Mouse (Mus musculus) thymus, postnatal 0 days (tissue): Measurements from ENCODE around the gene Cdh23. TPM values are rescaled to one million over a fixed set of nuclear protein-coding genes. Genes with fewer than 3 reads are reported as not detected.

Source experiments
- DNase-seq: peaks from one replicate; pipeline ENCODE4 v3.0.0-alpha.2; 2015; ENCODE audit warnings: low spot score
- polyA plus RNA-seq: library from polyadenylated mRNA; unstranded; fragments of >200 nt; fragmentation: Nextera tagmentation; extraction: Ambion mirVana; gene quantifications from 2 replicates; pipeline ENCODE4 v1.2.1, GENCODE M21; 2015

Cdh23 gene
- polyA plus RNA-seq, 1 experiment from 2014 or later: 3.1 TPM

DNA sequence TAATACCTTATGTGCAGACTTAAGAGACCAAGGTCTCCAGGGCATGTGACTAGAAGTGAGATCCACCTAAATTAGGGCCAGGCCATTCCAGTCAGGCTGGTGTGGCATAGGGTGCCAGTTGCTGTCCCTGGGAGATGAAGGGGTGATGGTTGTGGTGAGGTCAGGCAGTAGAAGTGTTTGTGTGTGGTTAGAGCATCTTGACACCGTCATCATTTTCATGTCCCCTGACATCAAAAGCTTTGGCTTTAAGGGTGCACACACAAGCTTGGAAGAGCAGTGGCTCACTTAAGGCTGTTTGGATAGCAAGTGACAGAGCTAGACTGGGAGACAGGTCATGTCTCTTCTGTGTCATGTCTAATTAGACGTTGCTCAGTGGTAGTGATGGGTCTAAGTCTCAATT lies 408.6 kb downstream of the Cdh23 start:
- peak; percentile 47 for DNase-seq

DNA sequence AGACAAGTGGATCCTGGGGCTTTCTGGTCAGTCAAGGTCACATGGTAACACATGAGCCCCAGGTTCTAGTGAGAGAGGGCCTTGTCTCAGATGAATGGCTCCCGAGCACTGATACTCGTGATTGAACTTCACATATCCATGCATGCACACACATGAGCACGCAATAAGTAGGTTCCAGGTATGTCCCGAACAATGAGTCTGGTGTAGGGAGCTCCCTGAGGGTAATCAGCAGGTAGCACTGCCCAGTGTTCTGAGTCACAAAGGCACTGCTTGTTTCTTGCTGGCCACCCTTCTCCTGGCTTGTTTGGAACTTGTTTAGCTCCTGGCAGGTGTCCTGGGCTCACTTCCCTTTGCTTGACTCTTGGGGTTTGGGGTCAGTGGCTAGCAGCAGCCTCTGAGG lies 409.1 kb downstream of the Cdh23 start:
- DNase-seq: no peak

DNA sequence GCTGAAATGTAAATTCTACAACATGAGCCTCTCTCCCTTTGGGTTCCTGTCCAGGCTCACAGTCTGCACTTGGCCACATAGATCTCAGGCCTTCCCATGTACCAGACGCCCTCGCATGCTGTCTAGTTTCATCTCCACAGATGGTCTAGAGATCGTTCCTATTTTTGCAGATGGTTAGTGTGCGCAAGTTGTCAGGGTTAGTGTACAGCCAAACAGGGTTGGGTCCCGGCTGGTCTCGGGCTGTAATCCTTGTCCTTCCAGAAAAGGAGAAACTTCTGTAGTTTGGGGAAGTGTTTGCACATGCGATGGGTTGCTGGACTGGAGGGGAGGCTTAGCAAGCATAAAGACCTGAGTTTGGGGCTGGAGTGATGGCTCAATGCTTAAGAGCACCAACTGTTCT lies 409.7 kb downstream of the Cdh23 start:
- DNase-seq: no peak

DNA sequence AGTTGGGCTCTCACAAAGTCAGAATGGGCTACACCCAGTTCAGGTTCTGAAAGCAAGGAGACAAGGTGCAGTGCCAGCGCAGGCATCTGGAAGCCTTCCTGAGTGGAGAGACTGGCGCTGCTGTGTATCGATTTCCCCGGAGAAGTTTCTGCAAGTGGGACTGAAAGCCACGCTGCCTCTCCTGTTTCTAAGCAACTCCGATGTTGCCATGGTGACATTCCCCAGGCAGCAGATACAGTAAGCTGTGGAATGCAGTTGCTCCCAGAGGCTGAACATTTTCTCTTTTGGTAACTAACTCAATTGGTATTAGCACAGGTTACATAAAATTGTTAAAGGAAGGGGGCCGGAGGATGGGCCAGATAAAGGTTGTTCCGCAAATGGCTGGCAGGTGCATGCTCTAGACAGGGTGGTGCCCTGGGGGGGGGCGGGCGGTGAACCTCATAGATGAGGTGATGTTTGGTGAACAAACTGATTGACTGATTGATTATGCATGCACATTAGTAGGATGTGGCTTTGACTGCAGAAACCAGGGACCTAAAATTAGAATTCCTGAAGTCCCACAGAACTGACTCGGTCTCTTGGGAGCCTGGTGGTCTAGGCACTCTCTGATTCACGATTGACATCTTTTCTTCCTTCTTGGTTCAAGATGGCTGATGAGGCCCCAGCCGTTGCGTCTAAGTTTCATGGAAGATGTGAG lies 410.5 kb downstream of the Cdh23 start:
- no peak for DNase-seq

DNA sequence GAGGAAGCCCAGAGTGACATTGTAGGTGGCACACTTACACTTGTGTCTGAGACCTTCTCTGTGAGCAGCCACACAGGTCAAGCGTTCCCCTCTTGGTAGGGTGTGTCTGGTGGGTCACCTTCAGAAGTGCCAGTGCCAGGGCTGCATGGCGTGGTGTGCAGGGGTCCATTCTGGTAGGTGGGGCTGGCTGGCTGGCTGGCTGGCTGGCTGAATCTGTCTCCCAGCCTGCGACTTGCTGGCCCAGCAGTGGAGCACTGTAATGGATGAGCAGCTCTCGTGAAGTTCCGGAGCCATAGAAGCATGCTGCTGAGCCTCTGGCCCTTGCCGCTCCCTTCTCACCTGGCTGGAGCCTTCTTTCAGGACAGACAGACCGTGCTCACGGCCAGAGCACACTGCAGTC lies 411.1 kb downstream of the Cdh23 start:
- DNase-seq: no peak

DNA sequence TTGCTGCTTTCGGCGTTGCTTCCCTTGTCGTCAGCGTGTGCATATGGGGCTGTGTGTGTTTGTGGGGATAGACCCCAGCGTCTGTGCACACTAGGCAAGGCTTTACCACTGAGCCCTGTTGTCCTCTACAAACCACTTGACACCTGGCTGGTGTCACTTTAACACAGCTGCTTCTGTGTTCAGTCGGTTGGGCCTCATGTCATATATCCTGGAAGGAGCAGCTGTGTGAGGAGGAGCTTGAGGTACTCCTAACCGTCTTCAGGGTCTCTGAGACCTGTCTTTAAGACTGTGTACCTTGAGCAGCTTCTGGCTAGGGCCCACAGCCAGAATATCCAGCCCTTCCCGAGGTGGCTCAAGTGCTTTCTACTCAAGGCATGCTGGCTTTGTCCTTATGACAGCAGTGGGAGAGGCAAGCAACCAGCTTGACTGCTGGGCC lies 411.6 kb downstream of the Cdh23 start:
- peak; percentile 96 for DNase-seq

DNA sequence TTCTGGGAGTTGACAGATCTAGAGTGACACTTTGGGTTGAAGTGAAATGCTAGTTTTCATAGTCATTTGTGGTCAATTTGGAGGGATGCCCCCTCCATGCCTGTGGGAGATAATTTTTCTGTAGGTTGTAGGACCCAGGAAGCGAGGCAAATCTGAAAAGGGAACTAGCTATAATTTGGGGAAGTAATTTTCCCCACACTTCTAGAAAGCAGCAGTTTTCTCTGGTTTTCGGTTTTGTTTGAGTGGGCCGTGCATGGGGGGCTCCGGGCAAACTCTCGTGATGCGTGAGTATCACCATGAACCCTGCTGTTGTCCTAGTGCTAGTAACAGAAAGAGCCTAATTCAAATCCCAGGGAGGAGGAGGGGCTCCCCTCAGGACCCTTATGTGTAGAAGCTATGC lies 412.0 kb downstream of the Cdh23 start:
- no peak for DNase-seq

DNA sequence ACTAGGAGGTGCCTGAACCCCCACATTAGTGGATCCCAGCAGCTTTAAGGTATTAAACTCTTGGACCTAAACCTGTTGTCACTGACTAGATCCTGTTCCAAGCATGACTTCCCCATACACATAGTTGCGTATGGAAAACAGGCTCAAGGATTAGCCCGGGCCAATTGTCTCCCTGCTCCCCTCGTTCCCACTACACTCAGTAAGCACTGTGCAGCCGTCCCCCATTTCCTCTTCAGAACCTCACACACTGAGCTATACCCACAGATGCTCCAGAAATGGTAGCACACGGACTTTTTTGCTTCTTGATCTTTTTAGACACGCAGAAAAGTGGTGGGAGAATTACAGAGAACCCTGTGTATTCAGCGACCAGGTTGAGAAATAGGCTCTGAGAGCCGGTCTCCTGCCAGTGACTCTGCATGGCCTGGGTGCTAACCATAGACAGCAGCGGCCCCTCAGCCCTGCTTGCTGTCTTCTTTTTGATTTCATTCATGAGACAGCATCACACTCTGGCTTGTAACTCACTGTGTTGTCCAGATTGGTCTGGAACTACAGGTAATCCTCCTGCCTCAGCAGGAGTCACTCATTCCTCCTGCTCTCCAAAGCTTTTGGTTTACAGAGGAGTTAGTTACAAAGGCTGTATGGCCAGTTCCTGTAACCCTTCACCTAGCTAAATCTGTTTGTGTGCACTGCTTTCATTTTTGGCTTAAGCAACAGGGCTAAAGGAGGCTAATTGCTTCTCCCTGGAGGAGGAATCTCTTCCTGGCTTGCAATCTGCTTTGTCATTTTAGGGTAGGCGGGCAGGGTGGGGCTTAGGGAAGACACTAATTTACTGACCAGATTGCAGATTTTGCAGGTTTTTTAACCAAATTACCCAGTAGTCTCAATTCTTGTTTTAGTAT lies 413.9 kb downstream of the Cdh23 start:
- peak; percentile 54 for DNase-seq

DNA sequence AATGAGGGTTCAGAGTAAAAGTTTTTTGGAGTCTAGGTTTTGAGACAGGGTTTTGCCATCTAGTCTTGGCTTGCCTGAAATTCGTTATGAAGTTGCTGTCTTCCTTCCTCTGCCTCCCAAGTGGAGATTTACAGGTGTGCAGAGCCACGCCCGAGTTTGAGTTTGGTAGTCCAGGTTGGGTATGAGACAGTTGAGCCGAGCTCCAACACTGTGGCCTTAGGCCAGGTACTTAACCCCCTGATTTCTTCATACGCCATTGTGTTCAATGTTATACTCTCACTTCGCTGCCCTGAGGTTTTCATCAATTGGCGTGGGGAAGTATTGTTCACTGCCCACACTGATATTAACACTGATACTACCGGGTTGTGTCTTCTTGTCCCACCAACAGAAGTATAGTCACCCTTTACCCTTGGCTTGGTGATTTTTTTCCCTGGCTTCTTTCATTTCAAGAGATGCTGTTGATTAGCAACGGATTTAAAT lies 414.7 kb downstream of the Cdh23 start:
- DNase-seq: no peak

DNA sequence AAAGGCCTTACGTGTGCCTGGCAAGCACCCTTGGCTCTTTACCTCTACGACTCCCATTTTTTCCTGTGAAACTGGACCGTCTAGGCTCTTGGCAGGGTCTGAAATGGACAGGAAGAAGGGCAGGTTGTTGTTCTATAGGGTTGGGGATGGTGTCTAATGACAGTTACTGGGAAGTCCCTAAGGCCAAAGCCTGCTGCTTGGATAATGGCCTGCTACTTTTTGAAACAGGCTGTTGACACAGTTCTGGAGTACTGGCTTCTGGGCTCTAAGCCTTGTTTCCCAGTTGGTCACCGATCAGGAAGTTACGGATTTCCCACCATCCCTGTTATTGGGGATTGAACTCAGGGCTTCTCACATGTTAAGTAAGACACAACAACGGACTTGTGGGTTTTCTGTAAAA lies 415.9 kb downstream of the Cdh23 start:
- DNase-seq: no peak

DNA sequence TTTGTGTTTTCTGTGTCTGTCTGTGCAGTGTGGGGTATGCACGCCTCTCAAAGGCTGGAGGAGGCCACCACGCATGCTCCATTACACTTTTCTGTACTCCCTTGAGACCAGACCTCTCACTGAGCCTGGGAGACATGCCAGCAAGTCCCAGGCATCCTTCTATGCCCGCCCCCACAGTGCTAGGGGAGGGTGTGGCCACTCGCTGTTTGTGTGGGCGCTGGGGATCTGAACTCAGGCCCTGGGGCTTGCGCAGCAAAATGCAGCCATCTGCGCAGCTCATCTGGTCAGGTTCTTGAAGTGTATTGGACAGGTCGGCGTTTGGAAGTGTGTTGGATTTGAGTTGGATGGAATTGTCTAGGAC lies 416.4 kb downstream of the Cdh23 start:
- no peak for DNase-seq

DNA sequence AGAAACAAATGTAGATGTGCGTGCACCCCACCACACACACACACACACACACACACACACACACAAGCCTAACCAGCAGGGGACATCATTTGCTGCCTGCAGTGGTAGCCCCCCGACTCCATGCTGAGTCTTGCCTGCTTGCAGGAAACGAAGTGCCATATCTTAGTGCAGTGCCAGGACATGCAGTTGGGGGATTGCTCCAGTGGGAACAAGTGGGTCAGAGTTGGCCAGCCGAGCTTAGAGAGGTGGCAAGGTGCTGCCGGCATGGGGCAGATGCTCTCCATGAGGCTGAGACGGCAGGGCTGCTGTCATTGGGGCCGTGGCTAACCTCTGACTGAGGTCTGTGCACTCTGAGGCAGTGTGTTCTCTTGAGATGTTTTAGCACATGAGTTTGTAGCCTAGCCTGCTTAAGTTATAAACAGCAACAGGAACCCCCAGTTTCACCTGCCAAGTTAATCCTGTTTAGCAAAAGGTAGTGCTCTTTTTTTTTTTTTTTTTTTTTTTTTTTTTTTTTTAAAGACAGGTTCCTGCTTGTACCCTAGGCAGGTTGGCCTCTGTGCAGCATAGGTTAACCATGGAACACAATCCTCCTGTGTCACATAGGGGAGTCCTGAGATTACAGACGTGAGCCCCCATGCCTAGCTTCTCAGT lies 416.9 kb downstream of the Cdh23 start:
- peak; percentile 47 for DNase-seq

DNA sequence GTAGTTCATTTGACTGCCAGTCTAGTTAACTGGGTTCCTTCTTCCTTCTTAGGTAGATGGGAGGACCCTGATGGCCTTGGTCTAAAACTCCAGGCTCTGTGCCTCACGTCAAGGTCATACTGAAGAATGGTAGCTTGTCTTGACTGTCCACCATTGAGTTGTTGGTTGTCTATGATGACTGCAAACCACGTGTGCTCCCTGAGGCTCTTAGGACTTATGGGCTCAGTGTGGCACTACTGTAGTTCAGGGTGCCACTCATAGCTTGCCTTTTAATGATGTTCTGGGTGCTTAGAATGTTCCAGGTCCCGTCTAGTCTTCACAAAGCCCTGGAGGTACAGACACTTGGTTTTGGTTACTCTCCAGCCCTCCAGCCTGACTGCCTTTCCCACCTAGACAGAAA lies 417.5 kb downstream of the Cdh23 start:
- DNase-seq: no peak

DNA sequence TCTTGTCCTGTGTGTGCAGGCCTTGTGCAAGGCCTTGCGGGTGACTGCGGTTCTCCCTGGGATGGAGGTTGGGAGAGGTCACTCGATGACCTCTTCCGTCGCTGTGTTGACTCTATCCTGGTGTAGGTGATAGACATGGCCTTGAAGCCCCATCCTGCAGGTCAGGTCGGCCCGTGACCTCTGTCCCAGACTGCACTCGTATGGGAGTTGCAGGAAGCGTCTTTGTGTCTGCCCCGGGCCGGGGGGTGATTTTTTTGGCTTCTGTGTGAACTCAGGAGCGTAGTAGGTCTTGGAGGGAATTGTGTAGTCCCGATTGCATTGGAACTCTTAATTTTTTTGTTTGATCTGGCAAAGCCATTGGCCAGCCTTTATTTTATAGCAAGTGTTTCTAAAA lies 418.3 kb downstream of the Cdh23 start:
- no peak for DNase-seq

DNA sequence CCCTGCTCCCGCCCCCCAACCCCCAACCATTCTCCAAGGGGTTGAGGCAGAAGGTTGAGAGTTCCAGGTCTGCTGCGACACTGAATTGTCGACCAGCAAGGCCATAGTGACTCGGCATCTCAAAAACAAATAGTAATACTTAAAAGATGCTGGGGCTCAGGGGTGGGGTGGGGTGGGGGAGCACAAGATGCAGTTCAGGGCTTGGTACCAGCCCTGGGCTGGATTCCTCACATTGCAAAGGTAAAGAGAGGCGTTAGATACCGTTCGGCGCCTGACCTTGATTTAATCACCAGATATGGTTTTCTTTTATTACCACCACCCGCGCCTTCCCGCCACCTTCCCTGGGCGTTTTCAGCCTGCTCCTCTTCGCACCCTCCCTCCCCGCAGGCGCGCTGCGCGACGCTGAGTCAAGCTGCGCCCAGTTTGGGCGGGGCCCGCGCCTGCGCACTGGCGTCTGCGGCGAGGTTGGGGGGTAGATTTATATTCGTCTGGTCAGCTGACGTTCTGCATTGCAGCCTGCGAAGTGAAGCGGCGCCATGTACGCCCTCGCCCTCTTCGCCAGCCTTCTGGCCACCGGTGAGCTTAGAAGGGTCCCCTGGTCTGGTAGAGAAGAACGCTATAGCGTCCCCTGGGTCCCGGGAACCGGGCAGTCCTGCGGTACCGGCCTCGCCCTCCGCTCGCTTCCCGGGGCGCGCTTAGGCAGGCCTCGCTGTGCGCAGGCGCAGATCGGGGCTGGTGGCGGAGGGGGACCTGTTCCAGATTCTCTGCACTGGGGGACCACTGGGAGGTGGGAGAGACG lies 418.9 kb downstream of the Cdh23 start, which contains the start of gene Psap:
Gene Psap, plus strand, starts transcription at position 421 of the 799 bp plus-strand sequence.
- DNase-seq: peak; percentile 96

DNA sequence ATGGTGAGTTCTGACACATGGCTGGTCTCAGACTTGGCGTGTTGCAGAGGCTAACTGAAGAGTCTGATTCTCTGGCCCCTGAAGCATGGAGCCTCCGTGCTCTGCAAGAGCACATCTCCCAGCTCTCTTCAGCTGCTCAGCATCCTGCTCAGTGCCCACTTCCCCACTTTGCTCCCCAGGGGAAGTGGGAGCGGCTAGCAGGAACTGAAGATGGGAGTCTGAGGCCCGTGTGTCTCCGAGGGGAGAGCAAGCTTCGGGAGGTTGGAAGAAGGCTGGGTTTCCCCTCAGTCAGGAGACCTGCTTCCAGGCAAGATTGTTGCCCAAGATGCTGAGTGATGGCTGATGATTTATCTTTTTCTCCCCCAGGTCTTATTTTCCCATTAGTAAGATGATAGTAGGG lies 422.9 kb downstream of the Cdh23 start:
- no peak for DNase-seq

DNA sequence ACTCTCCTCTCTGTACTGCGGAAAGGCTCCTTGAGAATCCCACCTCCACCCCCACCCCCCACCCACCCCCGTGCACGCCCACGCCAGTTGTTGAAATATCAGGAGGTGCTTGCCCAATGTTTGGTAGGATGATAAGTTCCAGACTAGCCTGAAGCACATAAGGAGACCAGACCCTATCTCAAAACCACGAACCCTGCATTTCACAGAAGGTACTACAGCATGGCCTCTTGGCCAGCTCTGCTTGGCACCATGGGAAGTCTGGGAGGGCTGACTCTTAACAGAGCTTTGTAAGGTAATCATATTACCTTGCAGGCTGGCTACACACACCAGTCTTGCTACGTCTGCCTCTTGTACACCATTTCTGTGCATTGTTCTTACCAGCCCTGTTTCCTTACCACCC lies 424.0 kb downstream of the Cdh23 start:
- DNase-seq: no peak

DNA sequence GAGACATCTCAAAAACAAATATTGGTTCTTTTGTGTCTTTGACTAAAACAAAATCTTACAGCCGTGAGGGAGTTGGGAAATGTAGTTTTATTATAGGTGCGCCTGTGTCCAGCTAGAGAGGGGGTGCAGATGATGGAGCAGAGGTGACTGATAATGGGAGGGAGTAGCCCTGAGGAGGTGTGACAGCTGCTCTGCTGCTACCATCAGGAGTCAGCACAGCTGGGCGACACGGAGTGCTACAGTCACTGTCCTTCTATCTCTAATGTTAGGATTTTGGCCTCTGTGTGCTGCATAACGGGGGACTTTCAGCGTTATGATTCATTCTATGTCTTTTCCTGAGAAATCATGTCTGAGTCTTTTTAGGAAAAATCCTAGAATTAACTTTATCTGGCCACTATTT lies 425.3 kb downstream of the Cdh23 start:
- DNase-seq: no peak

DNA sequence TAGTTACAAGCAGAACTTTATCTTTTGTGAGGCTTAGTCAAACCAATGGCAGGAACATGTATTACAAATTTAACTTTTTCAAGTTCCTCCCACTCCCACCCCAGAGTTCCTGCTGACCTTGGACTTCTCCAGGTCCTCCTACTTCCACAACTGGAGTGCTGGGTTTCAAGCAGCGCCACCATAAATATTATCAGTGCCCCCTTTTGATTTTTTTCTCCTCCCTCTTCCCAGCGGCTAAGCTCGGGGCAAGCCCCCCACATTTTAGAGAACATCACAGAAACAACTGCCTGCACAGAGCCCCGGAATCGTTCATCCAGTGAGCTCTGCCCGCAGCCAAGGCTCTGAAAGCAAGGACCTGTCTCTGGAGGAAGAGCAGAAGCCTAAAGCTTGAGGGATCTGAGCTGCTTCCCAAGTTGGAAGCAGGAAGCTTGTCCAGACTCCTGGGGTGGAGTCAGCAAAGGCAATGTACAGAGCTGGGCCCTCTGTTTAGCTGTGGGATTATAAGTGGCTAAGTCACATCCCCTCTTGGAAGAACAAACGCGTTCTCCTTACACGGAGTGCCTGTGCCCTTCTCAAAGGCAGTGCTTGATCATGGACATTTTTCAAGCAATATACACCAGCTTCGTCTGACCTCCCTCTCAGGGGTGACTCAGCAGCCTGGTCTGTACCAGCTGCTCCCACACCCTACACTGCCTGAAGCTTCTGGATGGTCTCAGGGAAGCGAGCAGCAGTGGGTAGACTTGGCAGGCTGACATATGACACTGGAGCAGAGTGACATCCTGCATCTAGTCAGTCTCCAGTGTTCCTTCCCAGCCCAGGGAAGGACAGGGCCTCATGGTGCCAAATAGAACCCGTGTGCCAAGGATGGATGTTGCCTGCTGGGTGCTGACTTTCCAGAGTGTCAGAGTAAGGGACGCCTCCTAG lies 426.9 kb downstream of the Cdh23 start:
- DNase-seq: no peak

DNA sequence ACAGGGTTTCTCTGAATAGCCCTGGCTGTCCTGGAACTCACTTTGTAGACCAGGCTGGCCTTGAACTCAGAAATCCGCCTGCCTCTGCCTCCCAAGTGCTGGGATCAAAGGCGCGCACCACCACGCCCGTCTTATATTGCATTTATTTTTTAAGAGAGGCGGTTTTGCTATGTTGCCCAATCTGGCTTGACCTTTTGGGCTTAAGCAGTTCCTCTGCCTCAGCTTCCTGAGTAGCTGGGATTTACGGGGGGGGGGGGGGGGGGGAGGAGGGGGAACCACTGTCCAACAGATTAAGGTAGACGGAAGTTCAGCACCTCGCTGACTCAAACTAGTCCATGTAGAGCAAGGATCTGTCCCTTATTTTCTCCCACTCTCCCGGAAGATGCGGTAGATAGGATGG lies 427.6 kb downstream of the Cdh23 start:
- DNase-seq: no peak
